Mouse (Mus musculus): ENCODE data around the gene Haghl. TPM values are rescaled to one million over a fixed set of nuclear protein-coding genes. Genes with fewer than 3 reads are reported as not detected.

Gene Haghl
- polyA plus RNA-seq, 1 experiment from 2014 or later = 169 TPM

DNA sequence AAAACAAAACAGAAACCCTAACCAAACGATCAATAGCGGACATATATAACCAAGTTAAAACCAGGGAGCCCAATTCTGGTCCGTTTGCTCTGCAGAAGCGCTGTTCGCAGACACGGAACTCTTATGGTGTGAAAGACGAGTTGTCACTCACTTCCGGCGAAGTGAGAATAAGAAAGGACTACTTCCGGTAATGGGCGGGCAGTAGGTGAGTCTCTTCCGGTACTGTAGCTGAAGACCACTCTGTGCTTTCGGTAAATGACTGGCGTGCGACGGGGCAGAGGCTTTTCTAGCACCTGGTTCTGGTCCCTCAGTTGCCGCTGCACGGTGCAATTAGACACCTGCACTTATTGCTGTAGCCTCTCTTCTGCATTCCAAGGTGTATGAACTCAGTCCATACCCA, 38.0 kb upstream of the Haghl start, which contains the start of gene Wdr24:
Gene Wdr24, plus strand, starts transcription at position 176 of the 400 bp plus-strand sequence.
- 1% methylated on average over 18 of the region's 18 CpGs for WGBS

DNA sequence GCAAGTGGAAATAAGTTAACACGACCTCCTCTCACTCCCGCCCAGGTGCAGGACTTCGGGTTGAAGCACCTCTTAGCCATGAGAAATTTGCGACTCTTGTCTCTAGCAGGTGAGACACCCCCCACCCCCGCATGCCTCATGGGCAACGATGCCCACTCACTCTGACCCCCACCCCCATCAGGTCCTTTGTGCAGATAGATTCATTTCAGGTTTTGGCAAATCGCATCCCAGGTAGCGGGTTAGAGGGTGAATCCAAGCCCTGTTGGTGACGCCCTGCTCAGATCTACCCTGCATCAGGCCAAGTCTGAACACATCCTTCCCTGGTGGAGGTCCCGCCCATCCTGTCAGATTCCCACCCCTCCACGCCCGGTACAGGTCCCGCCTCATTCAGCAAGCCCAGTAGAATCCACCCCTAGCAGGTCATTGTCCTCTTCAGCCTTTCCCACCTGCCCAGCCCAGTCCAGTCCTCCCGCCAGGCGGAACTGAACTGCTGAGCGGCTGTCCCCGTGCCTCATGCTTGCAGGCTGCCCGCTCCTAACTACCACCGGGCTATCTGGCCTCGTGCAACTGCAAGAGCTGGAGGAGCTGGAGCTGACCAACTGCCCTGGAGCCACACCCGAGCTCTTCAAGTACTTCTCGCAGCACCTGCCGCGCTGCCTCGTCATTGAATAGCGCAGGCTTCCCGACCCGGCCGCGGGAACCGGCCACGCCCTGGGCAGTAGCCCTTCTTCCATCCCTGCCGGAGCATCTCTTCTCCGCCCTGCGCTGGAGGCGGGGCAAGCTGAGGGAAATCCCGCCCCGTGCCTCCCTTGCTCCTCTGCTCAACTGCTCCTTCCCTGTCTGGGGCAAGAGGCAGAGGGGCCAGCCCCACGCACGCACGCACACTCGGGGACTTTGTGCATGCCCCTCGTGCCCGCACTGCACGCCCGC, 33.6 kb upstream of the Haghl start:
- Histone ChIP-seq H3K9me3 (ENCODE audit: control insufficient read depth, low read length) (no peaks in the 10 kb centered on the region), H3K4me3 (ENCODE audit: low read length) (no peak overlapping the region), H3K36me3 (ENCODE audit: control insufficient read depth, insufficient read depth, low read length) (peaks cover 26% of the 10 kb centered on the region), H3K4me1 (ENCODE audit: control insufficient read depth, insufficient read depth, low read depth, low read length) (peaks cover 7% of the 10 kb centered on the region), H3K4me2 (ENCODE audit: low read length) (no peak overlapping the region), H3K9ac (ENCODE audit: low read depth, low read length) (no peak overlapping the region; the same call in 1 of the 2 replicates), H3K27me3 (replicated peaks; ENCODE audit: control insufficient read depth, insufficient read depth, low read length) (peaks cover 2% of the 10 kb centered on the region; the same call in 1 of the 2 replicates), H3K27ac (ENCODE audit: low read depth, low read length) (no peak overlapping the region)
- WGBS = 9% methylated on average over 46 of the region's 46 CpGs
- no peak for ATAC-seq

More for the DNA sequence above, 38.0 kb upstream of the Haghl start, which contains the start of gene Wdr24:
- H3K27ac ChIP-seq (ENCODE audit: low read depth, low read length) = peak within 1 kb of the TSS; percentile 73
- H3K27me3 ChIP-seq (replicated peaks; ENCODE audit: control insufficient read depth, insufficient read depth, low read length) = peaks cover 2% of the 10 kb centered on the region; the same call in 1 of the 2 replicates
- H3K9me3 ChIP-seq (ENCODE audit: control insufficient read depth, low read length) = no peaks in the 10 kb centered on the region
- H3K4me3 ChIP-seq (ENCODE audit: low read length) = peak within 1 kb of the TSS; percentile 73
- peak; percentile 81 for ATAC-seq
- peak within 1 kb of the TSS; percentile 77 for H3K9ac ChIP-seq (ENCODE audit: low read depth, low read length)
- H3K36me3 ChIP-seq (ENCODE audit: control insufficient read depth, insufficient read depth, low read length) = peaks cover 18% of the 10 kb centered on the region
- H3K4me2 ChIP-seq (ENCODE audit: low read length) = peak within 1 kb of the TSS; percentile 99
- H3K4me1 ChIP-seq (ENCODE audit: control insufficient read depth, insufficient read depth, low read depth, low read length) = peaks cover 35% of the 10 kb centered on the region

DNA sequence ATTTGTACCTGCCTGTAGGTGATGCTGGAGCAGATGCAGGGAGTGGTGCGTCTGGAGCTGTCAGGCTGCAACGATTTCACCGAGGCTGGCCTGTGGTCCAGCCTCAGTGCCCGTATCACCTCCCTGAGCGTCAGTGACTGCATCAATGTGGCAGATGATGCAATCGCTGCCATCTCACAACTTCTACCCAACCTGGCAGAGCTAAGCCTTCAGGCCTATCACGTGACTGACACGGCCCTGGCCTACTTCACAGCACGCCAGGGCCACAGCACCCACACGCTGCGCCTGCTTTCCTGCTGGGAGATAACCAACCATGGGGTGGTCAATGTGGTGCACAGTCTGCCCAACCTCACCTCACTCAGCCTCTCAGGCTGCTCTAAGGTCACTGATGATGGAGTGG, 32.2 kb upstream of the Haghl start:
- Histone ChIP-seq H3K4me2 (ENCODE audit: low read length) (no peak overlapping the region), H3K4me3 (ENCODE audit: low read length) (no peak overlapping the region), H3K27me3 (replicated peaks; ENCODE audit: control insufficient read depth, insufficient read depth, low read length) (peaks cover 2% of the 10 kb centered on the region; the same call in 1 of the 2 replicates), H3K27ac (ENCODE audit: low read depth, low read length) (no peak overlapping the region), H3K9me3 (ENCODE audit: control insufficient read depth, low read length) (no peaks in the 10 kb centered on the region), H3K36me3 (ENCODE audit: control insufficient read depth, insufficient read depth, low read length) (peaks cover 26% of the 10 kb centered on the region), H3K9ac (ENCODE audit: low read depth, low read length) (no peak overlapping the region), H3K4me1 (ENCODE audit: control insufficient read depth, insufficient read depth, low read depth, low read length) (peaks cover 11% of the 10 kb centered on the region)
- no peak for ATAC-seq
- 88% methylated on average over 11 of the region's 11 CpGs for WGBS

DNA sequence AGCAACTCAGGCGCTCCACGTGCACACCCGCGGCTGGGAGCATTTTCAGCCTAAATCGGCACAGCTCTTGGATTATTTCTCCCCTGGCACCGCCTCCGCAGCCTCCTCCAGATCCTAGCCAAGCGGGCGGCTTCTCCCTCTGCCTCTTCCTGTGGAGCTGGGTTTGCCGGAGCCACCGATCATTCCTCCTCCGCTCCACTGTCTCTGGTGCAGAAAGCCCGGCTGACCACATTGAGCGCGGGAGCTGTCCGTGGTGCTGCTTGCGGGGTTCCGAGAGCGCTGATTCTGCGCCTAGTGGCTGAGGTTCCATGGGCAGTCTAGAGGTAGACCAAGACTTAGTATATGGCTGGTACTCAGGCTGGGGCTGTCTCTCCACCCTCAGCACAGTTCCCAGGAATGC, 28.0 kb upstream of the Haghl start:
- H3K27me3 ChIP-seq (replicated peaks; ENCODE audit: control insufficient read depth, insufficient read depth, low read length) = no peaks in the 10 kb centered on the region
- peaks cover 34% of the 10 kb centered on the region for H3K4me1 ChIP-seq (ENCODE audit: control insufficient read depth, insufficient read depth, low read depth, low read length)
- H3K9me3 ChIP-seq (ENCODE audit: control insufficient read depth, low read length) = no peaks in the 10 kb centered on the region
- ATAC-seq = no peak
- peak overlapping the region; percentile 47 for H3K4me2 ChIP-seq (ENCODE audit: low read length)
- peak overlapping the region; percentile 21; the same call in 1 of the 2 replicates for H3K4me3 ChIP-seq (ENCODE audit: low read length)
- peak overlapping the region; percentile 33 for H3K9ac ChIP-seq (ENCODE audit: low read depth, low read length)
- H3K36me3 ChIP-seq (ENCODE audit: control insufficient read depth, insufficient read depth, low read length) = peaks cover 14% of the 10 kb centered on the region
- no peak overlapping the region; the same call in 1 of the 2 replicates for H3K27ac ChIP-seq (ENCODE audit: low read depth, low read length)
- WGBS = 1% methylated on average over 20 of the region's 20 CpGs

- H3K27me3 ChIP-seq (replicated peaks; ENCODE audit: control insufficient read depth, insufficient read depth, low read length) = no peaks in the 10 kb centered on the region
- WGBS = 74% methylated on average over 4 of the region's 4 CpGs
- peak overlapping the region; percentile 90; the same call in 1 of the 2 replicates for H3K9ac ChIP-seq (ENCODE audit: low read depth, low read length)
- no peak overlapping the region for H3K27ac ChIP-seq (ENCODE audit: low read depth, low read length)
- no peak overlapping the region; the same call in 1 of the 2 replicates for H3K4me3 ChIP-seq (ENCODE audit: low read length)
- H3K4me2 ChIP-seq (ENCODE audit: low read length) = peak overlapping the region; percentile 82
- H3K9me3 ChIP-seq (ENCODE audit: control insufficient read depth, low read length) = no peaks in the 10 kb centered on the region
- ATAC-seq = no peak
- peaks cover 39% of the 10 kb centered on the region for H3K4me1 ChIP-seq (ENCODE audit: control insufficient read depth, insufficient read depth, low read depth, low read length)
- H3K36me3 ChIP-seq (ENCODE audit: control insufficient read depth, insufficient read depth, low read length) = no peaks in the 10 kb centered on the region
These were observed 25.4 kb upstream of the Haghl start for GRCm38 (mm10) chr17:25810890-25811289.

DNA sequence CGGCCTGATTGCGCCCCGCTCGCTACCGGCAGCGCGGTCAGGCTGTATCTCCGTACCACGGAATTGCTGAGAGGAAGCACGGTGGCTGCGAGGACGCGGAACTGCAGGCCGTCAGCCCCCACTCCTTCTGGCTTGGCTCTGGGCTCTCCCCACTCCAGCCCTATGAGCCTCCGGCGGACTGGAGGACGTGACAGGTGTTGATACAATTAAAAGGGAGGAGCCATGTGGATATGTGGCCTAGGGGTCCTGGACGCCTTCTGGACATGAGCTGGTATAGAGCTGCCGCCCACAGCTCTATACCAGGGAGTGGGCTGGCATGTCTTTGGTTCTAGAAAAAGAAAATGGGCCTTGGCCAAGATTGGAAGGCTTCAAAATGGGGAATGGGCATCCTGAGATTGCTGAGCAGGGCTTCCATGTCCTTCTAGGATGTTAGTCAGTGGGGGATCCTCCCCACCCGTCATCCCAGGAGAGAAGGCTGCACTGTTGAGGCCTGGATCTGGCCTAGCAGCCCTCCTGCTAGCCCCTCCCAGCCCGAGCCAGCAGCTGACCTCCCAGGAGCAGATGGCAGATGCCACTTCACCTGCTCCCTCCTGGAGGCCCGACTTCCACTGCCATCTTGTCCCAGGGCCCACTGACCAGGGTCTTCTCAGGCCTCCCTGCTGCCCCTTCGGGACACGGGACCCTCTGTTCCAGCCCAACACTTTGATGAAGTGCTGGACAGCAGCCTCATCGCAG, 24.3 kb upstream of the Haghl start:
- Histone ChIP-seq H3K27ac (ENCODE audit: low read depth, low read length) (peak overlapping the region; percentile 97), H3K36me3 (ENCODE audit: control insufficient read depth, insufficient read depth, low read length) (no peaks in the 10 kb centered on the region), H3K27me3 (replicated peaks; ENCODE audit: control insufficient read depth, insufficient read depth, low read length) (no peaks in the 10 kb centered on the region), H3K4me1 (ENCODE audit: control insufficient read depth, insufficient read depth, low read depth, low read length) (peaks cover 39% of the 10 kb centered on the region), H3K4me3 (ENCODE audit: low read length) (peak overlapping the region; percentile 81), H3K9me3 (ENCODE audit: control insufficient read depth, low read length) (no peaks in the 10 kb centered on the region), H3K4me2 (ENCODE audit: low read length) (peak overlapping the region; percentile 82), H3K9ac (ENCODE audit: low read depth, low read length) (peak overlapping the region; percentile 90)
- WGBS = 5% methylated on average over 25 of the region's 25 CpGs
- ATAC-seq = peak; percentile 40

DNA sequence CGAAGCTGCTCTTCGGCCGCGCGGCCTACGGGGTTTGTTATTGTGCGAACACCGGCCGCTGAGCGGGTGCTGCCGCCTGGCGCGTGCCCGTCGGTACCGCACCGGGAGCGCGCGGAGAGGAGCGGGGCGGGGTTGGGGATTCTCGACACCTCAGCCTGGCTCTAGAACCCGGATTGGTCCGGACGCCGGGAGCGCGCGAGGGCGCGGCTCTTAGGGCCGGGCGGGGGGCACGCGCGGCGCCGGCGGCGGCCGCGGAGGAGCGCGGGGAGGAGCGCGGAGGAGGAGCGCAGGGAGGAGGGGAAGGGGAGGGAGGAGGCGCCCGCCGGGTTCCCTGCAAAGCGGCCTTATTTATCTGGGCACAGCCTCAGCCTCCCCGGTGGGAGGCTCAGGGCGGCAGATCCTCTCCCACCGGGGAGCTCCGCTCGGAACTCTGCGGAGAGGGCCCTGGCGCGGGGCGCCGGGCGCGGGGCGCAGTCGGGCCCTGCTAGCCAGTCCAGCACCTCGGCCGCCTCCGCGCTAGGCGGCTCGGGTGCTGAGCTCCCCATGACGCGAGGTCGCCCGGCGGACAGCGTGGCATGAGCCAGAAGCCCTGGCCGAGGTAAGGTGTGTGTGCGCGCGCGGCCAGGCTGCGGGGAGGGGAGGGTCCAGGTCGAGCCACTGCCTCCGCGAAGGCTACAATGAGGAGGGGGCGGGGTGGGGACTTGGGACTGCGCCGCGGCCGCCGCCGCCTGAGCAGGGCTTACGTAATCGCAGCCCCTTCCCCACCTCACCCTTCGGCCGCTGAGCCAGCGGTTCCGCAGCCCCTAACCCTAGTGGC, 23.5 kb upstream of the Haghl start, which contains the start of gene Fbxl16:
Gene Fbxl16, plus strand, starts transcription at position 297 of the 817 bp plus-strand sequence.
- peak within 1 kb of the TSS; percentile 90 for H3K9ac ChIP-seq (ENCODE audit: low read depth, low read length)
- under 1% methylated on average over 80 of the region's 100 CpGs for WGBS
- no peaks in the 10 kb centered on the region for H3K9me3 ChIP-seq (ENCODE audit: control insufficient read depth, low read length)
- no peaks in the 10 kb centered on the region for H3K36me3 ChIP-seq (ENCODE audit: control insufficient read depth, insufficient read depth, low read length)
- H3K27me3 ChIP-seq (replicated peaks; ENCODE audit: control insufficient read depth, insufficient read depth, low read length) = no peaks in the 10 kb centered on the region
- peak within 1 kb of the TSS; percentile 82 for H3K4me2 ChIP-seq (ENCODE audit: low read length)
- peak within 1 kb of the TSS; percentile 97 for H3K27ac ChIP-seq (ENCODE audit: low read depth, low read length)
- peaks cover 39% of the 10 kb centered on the region for H3K4me1 ChIP-seq (ENCODE audit: control insufficient read depth, insufficient read depth, low read depth, low read length)
- peak within 1 kb of the TSS; percentile 81 for H3K4me3 ChIP-seq (ENCODE audit: low read length)
- peak; percentile 90 for ATAC-seq

DNA sequence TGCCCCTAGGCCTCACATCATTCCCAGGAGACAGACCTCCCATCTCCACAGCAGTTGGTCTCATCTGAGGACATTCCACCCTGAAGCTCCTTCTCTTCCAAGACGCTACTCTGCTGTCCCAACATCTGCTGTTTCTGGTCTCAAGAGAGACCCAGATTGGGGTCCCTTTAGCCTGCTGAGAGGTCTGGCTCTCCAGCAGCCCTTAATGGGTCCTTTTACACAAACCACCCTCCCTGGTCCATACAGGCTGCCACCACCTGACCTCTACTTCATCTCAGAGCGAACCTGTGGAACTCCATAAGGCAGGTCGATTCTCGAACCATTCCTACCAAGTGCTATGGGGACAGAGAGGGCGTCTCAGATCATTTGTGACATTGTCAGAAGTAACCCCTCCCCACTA, 22.6 kb upstream of the Haghl start:
- peak; percentile 12; the same call in 1 of the 2 replicates for ATAC-seq
- Histone ChIP-seq H3K9ac (ENCODE audit: low read depth, low read length) (peak overlapping the region; percentile 90), H3K36me3 (ENCODE audit: control insufficient read depth, insufficient read depth, low read length) (no peaks in the 10 kb centered on the region), H3K4me3 (ENCODE audit: low read length) (peak overlapping the region; percentile 81), H3K27me3 (replicated peaks; ENCODE audit: control insufficient read depth, insufficient read depth, low read length) (no peaks in the 10 kb centered on the region), H3K4me2 (ENCODE audit: low read length) (peak overlapping the region; percentile 82), H3K4me1 (ENCODE audit: control insufficient read depth, insufficient read depth, low read depth, low read length) (peaks cover 37% of the 10 kb centered on the region), H3K9me3 (ENCODE audit: control insufficient read depth, low read length) (no peaks in the 10 kb centered on the region), H3K27ac (ENCODE audit: low read depth, low read length) (peak overlapping the region; percentile 97)
- 19% methylated on average over 5 of the region's 5 CpGs for WGBS
